Mouse (Mus musculus) kidney, postnatal 25 days (tissue): ENCODE measurements at regions not wholly inside any gene's neighbourhood (a gene's known extent, or its start where the extent isn't known, plus 50 kb on each side); places are given as distances from the start of the nearest gene placed in this dataset.
A peak's percentile ranks its signal among the peaks of the same experiment; 100 is the strongest.
"Not testable (repeated sequence)": the region's sequence is repeated elsewhere in the genome, so short reads cannot be mapped to it uniquely, and the experiment has no call there.

Source experiments
- DNase-seq, 2 experiments: peaks; one replicate each; pipeline ENCODE4 v3.0.0; 2021; ENCODE audit warnings: mixed read lengths in 2 of 2

DNA sequence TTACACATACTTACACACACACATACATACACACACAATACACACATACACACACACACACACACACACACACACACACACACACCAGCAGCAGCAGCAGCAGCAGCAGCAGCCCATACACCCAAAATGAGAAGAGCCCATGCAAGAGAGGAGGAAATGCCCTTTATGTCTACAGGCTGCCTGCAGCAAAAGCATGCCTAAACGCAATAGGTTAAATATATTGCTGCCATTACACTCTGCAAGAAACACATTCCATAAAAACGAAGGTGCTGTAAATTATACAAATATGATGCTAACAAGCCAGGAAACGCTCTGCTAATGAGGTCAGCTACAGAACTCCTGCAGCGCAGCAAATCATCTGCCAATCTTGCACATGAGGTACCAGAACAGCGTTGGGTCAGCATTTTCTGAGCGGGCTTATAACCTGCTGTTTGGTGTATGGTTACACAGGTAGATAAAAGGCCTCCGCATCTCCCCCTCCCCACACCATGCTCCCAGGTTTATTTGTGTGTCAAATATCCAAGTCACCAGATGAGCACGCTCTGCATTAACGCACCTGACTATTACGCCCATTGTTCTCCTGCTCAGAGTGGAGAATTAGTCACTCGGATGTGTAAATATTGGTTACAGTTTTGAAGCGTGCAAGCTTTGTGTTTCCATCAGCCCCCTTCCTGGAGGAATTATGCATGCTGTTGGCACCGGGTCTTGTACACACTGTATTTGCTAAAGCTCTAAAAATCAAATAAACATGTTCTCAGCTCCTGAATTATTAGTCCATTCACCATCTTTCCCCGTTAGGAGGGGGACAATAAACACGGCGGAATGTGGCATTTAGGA is 214.0 kb upstream of the Zfp703 start:
- no peak for DNase-seq

DNA sequence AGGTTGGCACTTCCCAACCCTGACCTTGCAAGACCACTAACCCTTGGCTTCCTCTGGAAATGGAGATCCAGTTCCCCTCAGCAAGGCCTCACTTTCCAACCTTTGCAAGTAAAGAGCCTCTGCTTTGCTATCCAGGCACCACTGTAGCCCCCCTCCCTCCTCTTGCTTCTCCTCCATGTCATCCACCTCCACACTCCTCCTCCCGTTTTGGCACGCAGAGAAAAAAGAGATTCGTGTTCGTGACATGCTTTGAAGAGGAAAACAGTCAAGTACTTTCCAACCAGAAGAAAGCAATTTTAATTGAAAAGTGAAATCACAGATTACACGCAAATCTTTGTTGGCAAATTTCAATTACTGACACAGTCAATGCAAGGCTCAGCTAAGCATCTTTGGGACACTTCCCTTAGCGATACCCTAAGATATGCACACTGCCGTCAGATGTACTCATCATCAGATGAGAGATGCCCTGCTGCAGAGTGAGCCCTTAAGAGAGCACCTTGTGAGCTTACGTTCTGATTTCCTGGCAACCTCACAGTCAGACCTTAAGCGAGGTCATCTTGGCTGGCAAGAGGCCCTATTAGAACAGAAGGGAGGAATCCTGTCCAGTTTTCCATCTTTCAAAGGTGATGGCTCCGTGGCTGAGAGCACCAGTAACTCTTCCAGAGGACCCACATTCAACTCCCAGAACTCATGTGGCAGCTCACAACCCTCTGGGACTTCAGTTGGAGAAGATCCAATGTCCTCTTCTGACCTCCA is 208.5 kb upstream of the Zfp703 start:
- no peak for DNase-seq

GRCm38 (mm10) chr8:26770424-26770886 is 206.7 kb upstream of the Zfp703 start:
- no peak for DNase-seq

- no peak for DNase-seq
Measured at GRCm38 (mm10) chr8:26778917-26779537, 198.1 kb upstream of the Zfp703 start.

DNA sequence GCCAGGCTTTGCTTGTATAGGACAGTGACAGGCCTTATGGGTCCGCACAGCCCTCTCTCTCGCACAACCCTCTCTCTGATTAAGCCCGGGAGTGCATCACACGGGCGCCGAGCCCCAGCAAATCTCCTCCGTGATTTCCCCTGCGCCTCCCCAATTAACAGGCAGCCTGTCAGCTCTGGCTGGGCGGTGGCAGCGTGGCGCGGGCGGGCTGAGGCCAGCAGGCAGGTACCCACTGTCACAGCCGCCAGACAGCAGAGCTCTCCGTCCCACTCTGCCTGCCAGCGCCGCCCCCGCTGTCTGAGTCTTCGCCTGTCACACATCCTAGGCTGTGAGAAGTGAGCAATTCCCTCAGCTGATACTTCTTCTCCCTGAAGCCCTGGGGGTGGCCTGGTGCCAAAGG is 196.6 kb upstream of the Zfp703 start:
- no peak for DNase-seq

DNA sequence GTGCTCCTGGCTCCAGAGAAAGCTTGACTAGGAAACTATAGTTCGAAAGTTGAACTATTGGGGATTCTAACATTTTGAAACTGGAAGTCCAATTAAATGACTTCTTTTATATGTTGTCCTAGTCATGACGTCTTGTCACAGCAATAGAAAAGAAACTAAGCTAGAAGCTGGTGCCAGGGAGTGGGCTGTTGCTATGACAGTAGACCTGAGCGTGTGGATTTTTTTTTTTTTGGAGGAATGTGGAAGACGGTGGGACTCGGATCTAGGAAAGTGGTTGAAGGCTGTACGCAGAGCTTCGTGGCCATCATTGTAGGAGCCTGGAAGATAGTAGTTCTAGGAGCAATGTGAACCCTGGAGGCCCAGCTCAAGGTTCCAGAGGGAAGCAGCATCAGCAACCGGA is 194.2 kb upstream of the Zfp703 start:
- not testable (repeated sequence) for DNase-seq

DNA sequence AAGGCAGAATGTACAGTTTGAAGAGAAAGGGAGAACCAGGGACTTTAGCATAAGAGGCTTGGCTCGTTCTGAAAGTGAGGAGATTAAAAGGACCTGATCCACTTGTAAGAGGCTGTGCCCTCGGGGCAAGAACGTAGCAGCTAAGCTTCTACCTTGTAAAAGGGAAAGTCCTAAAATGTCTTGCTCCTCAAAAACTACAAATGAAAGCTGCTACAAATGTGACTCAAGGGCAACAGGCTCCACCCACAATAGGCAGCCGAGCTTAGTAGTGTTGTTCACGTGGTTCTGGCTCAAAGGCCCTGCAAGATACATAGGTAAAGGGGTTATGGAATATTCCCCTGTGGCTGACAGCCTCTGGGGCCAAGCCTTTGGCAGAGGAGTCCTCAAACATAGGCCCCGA is 192.7 kb upstream of the Zfp703 start:
- no peak for DNase-seq

- DNase-seq: no peak
Measured at GRCm38 (mm10) chr8:26791795-26792194, 185.3 kb upstream of the Zfp703 start.

DNA sequence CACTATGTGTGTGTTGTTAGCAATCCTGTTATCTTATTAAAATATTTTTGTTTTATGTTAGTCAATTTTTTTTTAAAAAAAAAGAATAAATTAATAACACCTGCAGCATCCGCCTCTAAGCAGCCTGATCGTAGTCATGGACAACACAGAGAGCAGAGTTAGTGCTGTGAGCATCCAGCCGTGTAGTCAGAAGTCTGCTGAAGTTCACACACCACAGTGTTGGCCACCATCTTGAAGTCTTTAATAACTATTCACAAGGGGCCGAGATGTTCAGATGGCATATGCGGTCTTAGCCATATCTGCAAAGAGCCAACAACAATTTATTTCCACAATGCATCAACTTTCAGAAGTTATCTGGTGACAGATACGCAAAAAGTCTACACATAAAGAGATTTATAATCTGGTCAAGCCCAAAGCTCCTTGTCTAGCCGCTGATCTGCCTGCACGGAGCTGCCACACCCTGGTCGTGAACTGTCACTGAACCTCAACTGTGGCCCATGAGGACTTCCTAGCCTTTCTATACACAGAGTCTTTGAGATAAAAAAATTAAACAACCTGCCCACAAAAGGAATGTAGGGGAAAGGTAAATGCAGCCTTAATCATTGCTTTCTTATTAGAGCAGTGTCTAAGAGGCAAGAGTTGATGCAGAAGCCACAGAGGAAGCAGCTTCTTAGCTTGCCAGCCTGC is 183.4 kb upstream of the Zfp703 start:
- no peak for DNase-seq

- no peak for DNase-seq
Measured at GRCm38 (mm10) chr8:26794411-26794810, 182.7 kb upstream of the Zfp703 start.

GRCm38 (mm10) chr8:26795616-26796015 is 181.5 kb upstream of the Zfp703 start:
- DNase-seq: no peak

GRCm38 (mm10) chr8:26799814-26800213 is 177.3 kb upstream of the Zfp703 start:
- DNase-seq: no peak

GRCm38 (mm10) chr8:26804089-26804488 is 173.0 kb upstream of the Zfp703 start:
- DNase-seq: no peak

DNA sequence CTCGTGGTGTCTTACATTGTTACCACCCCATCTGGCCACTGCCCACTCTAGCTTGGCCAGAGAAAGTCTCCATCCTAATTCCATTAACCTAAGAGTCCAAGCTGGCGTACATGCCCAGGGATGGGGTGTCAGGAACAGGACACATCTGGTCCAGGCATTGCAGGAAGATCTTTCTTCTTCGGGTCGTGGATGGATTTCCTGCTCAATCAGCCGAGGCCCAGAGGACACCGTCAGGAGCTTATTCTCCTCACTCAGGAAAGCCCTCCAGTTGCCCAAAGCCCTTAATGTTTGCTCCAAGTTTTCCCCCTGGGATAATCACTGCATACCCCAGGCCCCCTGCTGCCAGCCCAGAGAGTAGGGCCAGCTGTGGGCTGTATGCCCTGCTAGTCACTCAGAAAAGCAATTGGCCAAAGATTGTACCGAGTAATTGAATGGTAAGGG is 172.2 kb upstream of the Zfp703 start:
- peak; percentile 12 to 37 for DNase-seq

DNA sequence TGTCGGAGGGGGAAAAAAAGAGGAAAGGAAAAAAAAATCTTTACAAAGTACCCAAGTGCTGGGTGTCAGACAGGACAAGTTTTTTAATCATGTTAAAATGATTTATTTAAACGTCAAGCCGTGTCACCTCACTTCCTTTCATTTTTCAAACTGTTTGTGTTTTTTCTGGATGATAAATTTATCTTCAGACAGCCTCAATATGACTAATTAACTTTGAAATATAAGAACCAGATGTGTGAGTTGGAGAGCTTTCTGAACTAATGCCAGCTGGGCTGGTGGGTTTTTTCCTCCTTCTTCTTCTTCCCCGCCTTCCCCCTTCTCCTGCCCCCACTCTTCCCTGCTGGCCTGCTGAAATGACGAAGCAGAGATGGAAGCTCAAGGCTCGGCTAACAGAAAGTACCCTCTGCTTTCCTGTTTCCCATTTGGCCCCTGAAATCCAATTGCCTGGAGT is 171.7 kb upstream of the Zfp703 start:
- DNase-seq: no peak

DNA sequence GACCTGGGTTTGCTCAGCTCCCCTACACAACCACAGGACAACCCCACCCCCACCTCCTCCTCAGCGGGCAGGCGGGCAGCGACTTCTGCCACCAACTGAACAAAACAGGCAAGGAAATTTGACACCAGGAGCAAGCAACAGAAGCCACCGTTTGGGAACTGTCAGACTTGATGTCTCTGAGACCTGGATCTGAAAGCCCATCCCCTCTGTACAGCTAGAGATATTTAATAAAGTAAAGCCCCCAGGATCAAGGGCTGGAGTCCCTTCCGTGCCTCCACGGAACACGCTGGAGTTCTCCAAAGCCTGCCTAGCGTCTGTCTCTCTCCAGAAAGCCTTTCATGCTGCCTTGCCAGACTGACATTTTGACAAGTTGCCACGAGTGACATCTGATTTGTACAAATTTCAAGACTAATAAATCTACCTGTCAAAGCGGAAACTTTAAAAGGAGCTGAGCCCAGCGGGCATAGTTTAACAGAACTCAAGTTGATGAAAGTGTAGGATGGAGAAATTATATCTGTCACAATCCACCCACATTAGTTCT is 168.9 kb upstream of the Zfp703 start:
- no peak for DNase-seq

GRCm38 (mm10) chr8:26808771-26809170 is 168.4 kb upstream of the Zfp703 start:
- DNase-seq: peak; percentile 31 to 73

- no peak for DNase-seq
Measured at GRCm38 (mm10) chr8:26809943-26810342, 167.2 kb upstream of the Zfp703 start.

DNA sequence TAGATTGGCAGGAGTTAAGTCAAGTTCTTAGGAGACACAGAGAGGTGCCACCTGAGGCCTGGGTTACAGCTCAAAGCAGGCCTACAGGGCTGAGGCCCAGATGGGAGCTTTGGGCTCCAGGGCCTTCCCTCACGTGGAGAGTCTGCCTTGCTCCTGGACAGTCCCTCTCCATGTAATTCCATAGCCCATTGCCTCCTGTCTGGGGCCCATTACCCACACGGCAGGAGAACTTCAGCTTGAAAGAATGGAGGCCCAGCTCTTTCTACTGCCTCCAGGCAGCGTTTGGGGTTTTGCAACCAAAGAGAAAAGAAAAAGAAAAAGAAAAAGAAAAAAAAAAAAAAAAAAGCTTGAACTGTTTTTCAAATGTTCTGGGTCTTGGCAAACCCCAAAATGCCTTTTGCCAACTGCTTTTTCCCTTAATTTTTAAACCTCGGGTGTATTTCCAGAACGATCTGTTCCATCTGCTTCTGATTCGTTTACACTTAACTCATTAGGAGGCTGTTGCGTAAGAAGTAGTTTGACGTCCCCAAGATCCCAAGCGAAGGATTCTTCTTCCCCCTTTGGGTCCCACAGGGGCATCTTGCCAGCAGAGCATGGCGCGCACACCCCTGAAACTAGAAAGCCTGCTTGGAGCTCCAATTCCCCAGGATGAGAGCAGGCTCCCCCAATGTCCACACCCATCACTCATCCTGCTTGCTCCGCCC is 165.4 kb upstream of the Zfp703 start:
- DNase-seq: no peak

DNA sequence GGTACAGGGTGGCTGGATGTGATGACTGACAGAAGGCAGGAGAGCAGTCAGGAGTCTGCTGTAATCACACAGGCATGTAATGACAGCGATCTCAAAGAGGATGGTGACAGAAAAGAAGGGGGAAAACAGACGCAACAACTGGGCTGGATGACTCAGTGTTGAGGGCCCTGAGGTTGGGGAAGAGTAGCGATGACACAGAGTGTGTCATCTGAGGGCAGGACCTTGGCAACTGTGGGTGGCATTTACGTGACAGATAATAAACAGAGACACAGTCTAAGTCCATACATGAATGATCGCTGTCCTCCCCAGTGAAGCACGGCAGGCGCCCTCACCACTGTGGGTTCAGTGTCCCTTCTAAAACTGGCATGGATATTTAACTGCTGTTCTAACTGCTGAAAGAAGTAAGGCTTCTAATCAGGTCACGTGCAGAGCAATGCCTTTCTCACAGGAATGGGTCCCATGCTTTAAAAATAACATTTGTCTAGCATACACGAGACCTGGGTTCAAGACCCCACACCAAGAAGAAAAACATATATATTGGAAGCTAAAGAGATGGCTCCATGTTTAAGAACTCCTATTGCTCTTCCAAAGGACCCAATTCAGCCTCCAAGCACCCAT is 163.8 kb upstream of the Zfp703 start:
- no peak for DNase-seq

GRCm38 (mm10) chr8:26815020-26815584 is 162.0 kb upstream of the Zfp703 start:
- DNase-seq: no peak
